Mouse (Mus musculus) ES-E14 (cell line): ENCODE measurements at regions not wholly inside any gene's neighbourhood (a gene's known extent, or its start where the extent isn't known, plus 50 kb on each side); places are given as distances from the start of the nearest gene placed in this dataset.

Source experiments
- CHD2 ChIP-seq: IDR thresholded peaks from 2 replicates; pipeline ENCODE4 v1.6.1; 2014; ENCODE audit warnings: mild to moderate bottlenecking, low read depth, low read length, inconsistent platforms
- HCFC1 ChIP-seq: IDR thresholded peaks from 2 replicates; pipeline ENCODE4 v1.6.1; 2012; ENCODE audit warnings: low read length, inconsistent platforms, borderline replicate concordance; ENCODE audit not compliant: insufficient read depth
- MAFK ChIP-seq: IDR thresholded peaks from 2 replicates; pipeline ENCODE4 v1.6.1; 2014; ENCODE audit warnings: mild to moderate bottlenecking, low read depth, low read length, inconsistent platforms; ENCODE audit not compliant: insufficient read depth
- ZC3H11A ChIP-seq: IDR thresholded peaks from 2 replicates; pipeline ENCODE4 v1.6.1; 2012; ENCODE audit warnings: low read depth, mild to moderate bottlenecking, inconsistent platforms, low read length, borderline replicate concordance
- ZNF384 ChIP-seq: IDR thresholded peaks from 2 replicates; pipeline ENCODE4 v1.6.1; 2012; ENCODE audit warnings: low read depth, low read length, inconsistent platforms

GRCm38 (mm10) chr6:126399595-126399994 is 135.6 kb downstream of the Kcna5 start:
- TF ChIP-seq ZNF384 (no peak), HCFC1 (no peak), ZC3H11A (no peak), MAFK (no peak), CHD2 (no peak)
